Mouse (Mus musculus): ENCODE data around the gene Tbcel.

DNA sequence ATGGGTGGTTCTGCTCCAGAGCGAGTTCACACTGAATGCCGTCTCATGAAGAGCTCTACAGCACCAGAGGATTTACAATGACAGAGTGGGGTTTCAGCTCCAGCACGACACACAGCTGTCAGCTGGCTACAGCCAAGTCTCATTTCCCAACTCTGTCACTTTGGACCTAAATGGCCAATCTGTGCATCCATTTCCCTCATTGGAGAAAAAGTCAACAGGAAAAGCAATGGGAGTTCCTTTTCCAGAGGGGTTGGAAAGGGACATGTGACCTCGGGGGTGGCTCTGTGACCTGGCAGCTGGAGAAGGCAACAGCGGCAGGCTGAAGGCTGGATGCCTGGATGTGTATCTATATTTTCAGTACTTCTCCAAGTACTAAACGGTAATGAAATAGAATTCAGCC is 96.3 kb downstream of the Tbcel start:
- no peak for TF ChIP-seq CTCF (IDR thresholded peaks at IDR 0.05)
- TF ChIP-seq POLR2A (IDR thresholded peaks at IDR 0.05; ENCODE audit: insufficient read depth, low read depth, low read length), result no peak
- no peak for TF ChIP-seq EP300 (IDR thresholded peaks at IDR 0.05; ENCODE audit: insufficient read depth, low read depth, low read length)
